ENCODE assay signal across 10 mouse cellular contexts in the genomic region with DNA sequence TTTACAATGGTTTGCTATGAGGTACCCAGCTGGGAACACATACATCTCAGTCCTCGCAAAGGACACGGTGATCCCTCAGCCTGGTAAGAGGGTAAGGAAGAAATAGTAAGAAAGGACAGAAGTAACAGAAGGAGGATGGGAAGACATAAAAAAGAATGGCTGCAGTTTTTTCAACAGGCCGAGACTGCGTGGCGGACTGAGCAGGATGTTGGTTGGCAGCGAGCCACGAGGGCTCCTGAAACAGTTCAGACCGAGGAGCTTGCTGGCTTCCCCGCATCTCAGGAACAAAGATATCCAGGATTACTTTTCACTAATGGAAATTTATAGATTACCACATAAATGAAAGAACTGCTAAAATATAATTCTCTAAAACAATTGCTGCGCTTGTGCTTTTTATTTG.
A peak's percentile ranks its signal among the peaks of the same experiment; 100 is the strongest.
DNase-seq lines count a peak whose midpoint lies in the region; ATAC-seq and TF ChIP-seq lines count a peak whose summit lies in the region.
"Had no signal": no experiment of that assay in that cellular context is flagged by ENCODE, and none has a peak within 500 bp of the region (broad histone marks: within the 10 kb centered on the region; RNA-seq: fewer than 3 reads in every experiment).

No protein-coding gene starts in this region.

- 0 out of 2 replicates have a peak, but pooled peaks have one; percentile 57 for ATAC-seq in embryonic facial prominence, embryonic 14.5 days (ENCODE audit: low read depth)
- ATAC-seq in lung, postnatal 0 days, result no peak
- ATAC-seq in liver, embryonic 12.5 days, result no peak

- WGBS in embryonic facial prominence, embryonic 14.5 days, result 32% methylated on average over 10 of the region's 10 CpGs
- WGBS in embryonic facial prominence, embryonic 10.5 days, result 88% methylated on average over 10 of the region's 10 CpGs
- 26% methylated on average over 10 of the region's 10 CpGs for WGBS in lung, postnatal 0 days
- WGBS in liver, embryonic 12.5 days (ENCODE audit: insufficient replicate concordance), result 77% methylated on average over 10 of the region's 10 CpGs

- TF ChIP-seq CTCF in lung, postnatal 0 days (IDR thresholded peaks at IDR 0.05), result no peak

- DNase-seq in embryonic facial prominence, embryonic 14.5 days (ENCODE audit: low spot score), result peak; percentile 87
- DNase-seq in embryonic facial prominence, embryonic 10.5 days (ENCODE audit: low spot score), result no peak
- DNase-seq in left cerebral cortex, postnatal 4 days, result peak; percentile 80
- no peak for DNase-seq in left cerebral cortex, adult 8-10 months (ENCODE audit: low spot score in 2 of 2)
- DNase-seq in gastrocnemius, postnatal 4 days (ENCODE audit: low spot score in 2 of 2), result peak; percentile 42 to 74
- DNase-seq in lung, postnatal 0 days (ENCODE audit: low spot score), result peak; percentile 49
- no peak for DNase-seq in spleen, adult 18-20 months

- H3K9ac ChIP-seq in embryonic facial prominence, embryonic 14.5 days (ENCODE audit: low read depth, low read length), result no peak overlapping the region
- H3K9ac ChIP-seq in lung, postnatal 0 days (replicated peaks; ENCODE audit: low read depth), result no peak overlapping the region
- no peak overlapping the region for H3K9ac ChIP-seq in liver, embryonic 12.5 days
- H3K9ac ChIP-seq: limb, embryonic 15.5 days; neural tube, embryonic 12.5 days had no signal

- no peak overlapping the region for H3K4me2 ChIP-seq in embryonic facial prominence, embryonic 14.5 days (ENCODE audit: low read depth, low read length)
- no peak overlapping the region for H3K4me2 ChIP-seq in lung, postnatal 0 days (replicated peaks; ENCODE audit: low read depth, low read length)
- no peak overlapping the region for H3K4me2 ChIP-seq in liver, embryonic 12.5 days
- H3K4me2 ChIP-seq: limb, embryonic 15.5 days; neural tube, embryonic 12.5 days had no signal

- peaks cover 11% of the 10 kb centered on the region; the same call in 1 of the 2 replicates for H3K4me1 ChIP-seq in embryonic facial prominence, embryonic 14.5 days (ENCODE audit: control insufficient read depth, insufficient read depth, low read length)
- peaks cover 27% of the 10 kb centered on the region for H3K4me1 ChIP-seq in embryonic facial prominence, embryonic 10.5 days
- no peaks in the 10 kb centered on the region for H3K4me1 ChIP-seq in lung, postnatal 0 days (ENCODE audit: insufficient read depth, low read depth, low read length)
- H3K4me1 ChIP-seq in liver, embryonic 12.5 days, result no peaks in the 10 kb centered on the region
- H3K4me1 ChIP-seq: neural tube, embryonic 12.5 days had no signal

- no peaks in the 10 kb centered on the region for H3K27me3 ChIP-seq in embryonic facial prominence, embryonic 14.5 days (replicated peaks; ENCODE audit: control insufficient read depth, insufficient read depth, low read length)
- H3K27me3 ChIP-seq in embryonic facial prominence, embryonic 10.5 days (replicated peaks; ENCODE audit: low read depth, poor library complexity, severe bottlenecking), result no peaks in the 10 kb centered on the region
- no peaks in the 10 kb centered on the region for H3K27me3 ChIP-seq in lung, postnatal 0 days (replicated peaks; ENCODE audit: insufficient read depth, low read length)
- H3K27me3 ChIP-seq in liver, embryonic 12.5 days (replicated peaks), result no peaks in the 10 kb centered on the region
- H3K27me3 ChIP-seq: limb, embryonic 15.5 days; neural tube, embryonic 12.5 days had no signal

- intact Hi-C loops in left cerebral cortex, postnatal 4 days (cut with DNase I), result no loop called here

- H3K36me3 ChIP-seq in embryonic facial prominence, embryonic 14.5 days (ENCODE audit: control insufficient read depth, insufficient read depth, low read length), result no peaks in the 10 kb centered on the region
- H3K36me3 ChIP-seq in embryonic facial prominence, embryonic 10.5 days (replicated peaks), result no peaks in the 10 kb centered on the region
- H3K36me3 ChIP-seq in lung, postnatal 0 days (ENCODE audit: insufficient read depth, low read length), result no peaks in the 10 kb centered on the region
- no peaks in the 10 kb centered on the region for H3K36me3 ChIP-seq in liver, embryonic 12.5 days
- H3K36me3 ChIP-seq: limb, embryonic 15.5 days; neural tube, embryonic 12.5 days had no signal

- no peak overlapping the region for H3K27ac ChIP-seq in embryonic facial prominence, embryonic 14.5 days (replicated peaks; ENCODE audit: low read depth, low read length)
- H3K27ac ChIP-seq in embryonic facial prominence, embryonic 10.5 days (replicated peaks), result no peak overlapping the region
- H3K27ac ChIP-seq in lung, postnatal 0 days (ENCODE audit: low read length), result no peak overlapping the region
- no peak overlapping the region for H3K27ac ChIP-seq in liver, embryonic 12.5 days
- H3K27ac ChIP-seq: limb, embryonic 15.5 days; neural tube, embryonic 12.5 days had no signal

- no peaks in the 10 kb centered on the region for H3K9me3 ChIP-seq in embryonic facial prominence, embryonic 14.5 days (ENCODE audit: control insufficient read depth, low read length)
- no peaks in the 10 kb centered on the region for H3K9me3 ChIP-seq in embryonic facial prominence, embryonic 10.5 days
- H3K9me3 ChIP-seq in lung, postnatal 0 days (ENCODE audit: low read length), result no peaks in the 10 kb centered on the region
- no peaks in the 10 kb centered on the region for H3K9me3 ChIP-seq in liver, embryonic 12.5 days (replicated peaks)
- H3K9me3 ChIP-seq: limb, embryonic 15.5 days; neural tube, embryonic 12.5 days had no signal

- no peak for TF ChIP-seq EP300 in lung, postnatal 0 days (IDR thresholded peaks at IDR 0.05)

- H3K4me3 ChIP-seq in embryonic facial prominence, embryonic 14.5 days (ENCODE audit: low read depth, low read length), result no peak overlapping the region
- no peak overlapping the region for H3K4me3 ChIP-seq in embryonic facial prominence, embryonic 10.5 days
- no peak overlapping the region for H3K4me3 ChIP-seq in lung, postnatal 0 days (ENCODE audit: low read depth, low read length)
- no peak overlapping the region for H3K4me3 ChIP-seq in liver, embryonic 12.5 days
- H3K4me3 ChIP-seq: limb, embryonic 15.5 days; neural tube, embryonic 12.5 days had no signal

Comparison
In these comparisons a context has a peak if more than half of its experiments do, and no peak if none do; other contexts are left out.
1. DNase-seq: peak in embryonic facial prominence, embryonic 14.5 days (single experiment), left cerebral cortex, postnatal 4 days (single experiment), gastrocnemius, postnatal 4 days (2 of 2) and lung, postnatal 0 days (single experiment); none in embryonic facial prominence, embryonic 10.5 days (single experiment), left cerebral cortex, adult 8-10 months (0 of 2) and spleen, adult 18-20 months (0 of 2).